ENCODE assay signal across 33 mouse cellular contexts in genomic region chr4:66306377-66306776, GRCm38 (mm10).
"Had no signal": no experiment of that assay in that cellular context is flagged by ENCODE, and none has a peak within 500 bp of the region (broad histone marks: within the 10 kb centered on the region; RNA-seq: fewer than 3 reads in every experiment).

No protein-coding gene starts in this region.

- H3K4me3 ChIP-seq: heart, embryonic 13.5 days; heart, embryonic 15.5 days; hindbrain, embryonic 10.5 days; hindbrain, embryonic 12.5 days; hindbrain, embryonic 13.5 days; hindbrain, embryonic 15.5 days; intestine, embryonic 15.5 days; kidney, embryonic 15.5 days; layer of hippocampus, adult 2 months; left cerebral cortex, adult 2 months had no signal

- H3K4me2 ChIP-seq: heart, embryonic 13.5 days; heart, embryonic 15.5 days; hindbrain, embryonic 12.5 days; hindbrain, embryonic 13.5 days; hindbrain, embryonic 14.5 days; hindbrain, embryonic 15.5 days; intestine, embryonic 15.5 days; kidney, embryonic 15.5 days had no signal

- ATAC-seq: hindbrain, embryonic 16.5 days; hindbrain, postnatal 0 days; inflammation-experienced regulatory T-cells, adult 6 months; intestine, embryonic 15.5 days; intestine, embryonic 16.5 days; intestine, postnatal 0 days had no signal

- H3K9ac ChIP-seq: heart, embryonic 13.5 days; heart, embryonic 15.5 days; hindbrain, embryonic 12.5 days; hindbrain, embryonic 13.5 days; hindbrain, embryonic 14.5 days; hindbrain, embryonic 15.5 days; intestine, embryonic 15.5 days; kidney, embryonic 15.5 days had no signal

- H3K27me3 ChIP-seq: heart, embryonic 13.5 days; heart, embryonic 15.5 days; hindbrain, embryonic 12.5 days; hindbrain, embryonic 13.5 days; hindbrain, embryonic 15.5 days; intestine, embryonic 15.5 days; kidney, embryonic 15.5 days had no signal

- H3K9me3 ChIP-seq: heart, embryonic 13.5 days; heart, embryonic 15.5 days; hindbrain, embryonic 10.5 days; hindbrain, embryonic 12.5 days; hindbrain, embryonic 13.5 days; hindbrain, embryonic 15.5 days; intestine, embryonic 15.5 days; kidney, embryonic 15.5 days had no signal

- H3K27ac ChIP-seq: heart, embryonic 13.5 days; heart, embryonic 15.5 days; hindbrain, embryonic 10.5 days; hindbrain, embryonic 12.5 days; hindbrain, embryonic 13.5 days; hindbrain, embryonic 14.5 days; hindbrain, embryonic 15.5 days; hindbrain, postnatal 0 days; intestine, embryonic 15.5 days; kidney, embryonic 15.5 days; kidney, postnatal 0 days; layer of hippocampus, adult 2 months; left cerebral cortex, adult 2 months had no signal

- DNase-seq: heart, postnatal 10 days; heart, postnatal 14 days; heart, postnatal 36 days; heart, postnatal 4 days; kidney, adult 11 months; kidney, adult 18-20 months; kidney, adult 2 months; kidney, adult 8-10 months; kidney, adult 9 months; kidney, postnatal 10 days; kidney, postnatal 14 days; kidney, postnatal 25 days; kidney, postnatal 36 days; kidney, postnatal 4 days; layer of hippocampus, adult 9-11 months; layer of hippocampus, postnatal 36 days had no signal

- H3K4me1 ChIP-seq: heart, embryonic 15.5 days; intestine, embryonic 15.5 days; kidney, embryonic 15.5 days had no signal

- H3K36me3 ChIP-seq: heart, embryonic 13.5 days; heart, embryonic 15.5 days; hindbrain, embryonic 10.5 days; hindbrain, embryonic 12.5 days; hindbrain, embryonic 13.5 days; hindbrain, embryonic 15.5 days; intestine, embryonic 15.5 days; kidney, embryonic 15.5 days had no signal
